Mouse (Mus musculus): ENCODE results near the gene Lars2.

Gene Lars2

GRCm38 (mm10) chr9:123478031-123478585 is 111.4 kb downstream of the Lars2 start:
- peak; percentile 54 for DNase-seq (ENCODE audit: low read depth)

- peak; percentile 79 for DNase-seq (ENCODE audit: low read depth)
Observed at GRCm38 (mm10) chr9:123478586-123479195, 112.0 kb downstream of the Lars2 start, which contains the start of gene Limd1. TSS of gene Limd1 (plus strand) at chr9:123478706.

DNA sequence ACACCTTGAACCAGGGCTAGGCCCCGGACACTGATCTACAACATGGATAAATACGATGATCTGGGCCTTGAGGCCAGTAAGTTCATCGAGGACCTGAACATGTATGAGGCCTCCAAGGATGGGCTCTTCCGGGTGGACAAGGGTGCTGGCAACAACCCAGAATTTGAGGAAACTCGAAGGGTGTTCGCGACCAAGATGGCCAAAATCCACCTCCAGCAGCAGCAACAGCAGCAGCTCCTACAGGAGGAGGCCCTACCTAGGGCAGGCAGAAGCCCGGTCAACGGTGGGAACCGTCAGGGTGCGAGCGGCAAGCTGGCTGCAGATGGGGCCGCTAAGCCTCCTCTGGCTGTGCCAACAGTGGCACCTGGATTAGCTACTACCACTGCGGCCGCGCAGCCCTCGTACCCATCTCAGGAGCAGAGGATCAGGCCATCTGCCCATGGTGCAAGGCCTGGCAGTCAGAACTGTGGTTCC is 112.5 kb downstream of the Lars2 start:
- DNase-seq (ENCODE audit: low read depth), result peak; percentile 31

GRCm38 (mm10) chr9:123479876-123480252 is 113.1 kb downstream of the Lars2 start:
- DNase-seq (ENCODE audit: low read depth), result no peak

- DNase-seq (ENCODE audit: low read depth), result no peak
Observed at GRCm38 (mm10) chr9:123480253-123480921, 113.7 kb downstream of the Lars2 start.

DNA sequence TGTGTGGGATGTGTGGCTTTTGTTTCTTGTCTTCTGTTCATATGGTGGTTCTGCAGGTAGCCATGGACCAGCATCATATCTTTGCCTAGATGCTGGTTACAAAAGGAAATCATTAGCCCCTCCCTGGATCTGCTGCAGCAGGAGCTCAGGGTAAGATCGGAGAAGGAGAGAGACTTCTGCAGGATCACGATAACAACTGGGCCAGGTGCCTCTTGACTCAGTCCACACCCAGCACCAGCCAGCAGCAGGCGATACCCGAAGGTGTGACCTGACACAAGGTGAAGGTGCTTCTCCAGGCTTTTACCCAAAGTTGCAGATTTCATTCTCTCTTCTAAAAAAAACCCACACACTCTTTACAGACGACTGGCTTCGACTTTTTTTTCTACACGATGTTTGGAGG is 114.4 kb downstream of the Lars2 start:
- no peak for DNase-seq (ENCODE audit: low read depth)

DNA sequence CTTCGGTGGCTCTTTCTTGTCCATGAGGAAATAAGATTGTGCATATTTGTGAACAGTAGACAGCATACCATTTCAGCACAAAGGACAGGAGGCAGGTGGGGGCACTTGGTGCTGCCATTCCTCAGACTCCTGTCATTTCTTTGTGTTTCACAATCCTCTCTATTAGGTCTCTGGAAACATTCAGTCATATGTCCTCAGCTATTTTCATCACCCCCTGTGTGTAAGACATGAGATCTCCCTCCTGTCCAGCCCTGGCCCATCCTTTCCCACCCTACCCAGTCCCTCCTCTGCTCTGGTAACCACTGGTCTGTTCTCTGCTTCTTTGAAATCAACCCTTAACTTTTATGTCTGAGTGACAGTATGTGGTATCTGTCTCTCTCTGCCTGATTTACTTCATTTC is 116.9 kb downstream of the Lars2 start:
- no peak for DNase-seq (ENCODE audit: low read depth)

DNA sequence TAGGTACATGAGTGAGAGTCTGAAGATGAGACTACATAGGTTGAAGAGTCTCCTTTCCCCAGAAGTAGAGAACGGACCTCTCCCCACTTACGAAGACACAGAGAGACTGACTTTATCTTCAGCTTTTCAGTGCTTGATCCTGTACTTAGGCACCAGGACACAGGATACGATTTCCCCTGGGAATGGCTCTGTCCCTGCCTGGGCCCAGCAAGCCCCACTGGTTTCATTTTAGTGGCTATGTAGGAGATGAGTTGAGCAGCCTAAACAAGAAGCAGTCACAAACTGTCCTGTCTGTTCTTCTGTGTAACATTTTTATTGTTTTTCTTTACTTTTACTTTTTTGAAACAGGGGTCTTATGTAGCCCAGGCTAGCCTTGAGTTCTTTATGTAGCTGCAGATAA is 118.1 kb downstream of the Lars2 start:
- DNase-seq (ENCODE audit: low read depth), result no peak

DNA sequence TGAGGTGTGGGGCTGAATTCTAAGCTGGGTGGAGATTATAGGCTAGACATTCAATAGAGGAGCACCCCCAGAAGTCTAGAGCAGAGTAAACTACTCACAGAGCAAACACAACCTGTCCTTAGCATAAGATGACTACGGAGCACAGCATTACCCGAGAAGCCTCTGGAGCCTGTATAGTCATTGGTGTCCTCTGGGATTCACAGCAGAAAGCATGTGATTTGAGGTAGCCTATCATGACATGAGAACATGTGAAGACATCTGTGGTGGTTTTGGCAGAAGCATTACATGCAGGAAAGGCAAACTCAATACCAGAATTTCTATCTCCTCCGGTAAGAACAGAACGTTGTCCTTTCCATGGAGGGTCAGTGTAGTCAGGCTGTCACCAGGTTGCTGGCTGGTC is 118.8 kb downstream of the Lars2 start:
- DNase-seq (ENCODE audit: low read depth), result no peak

DNA sequence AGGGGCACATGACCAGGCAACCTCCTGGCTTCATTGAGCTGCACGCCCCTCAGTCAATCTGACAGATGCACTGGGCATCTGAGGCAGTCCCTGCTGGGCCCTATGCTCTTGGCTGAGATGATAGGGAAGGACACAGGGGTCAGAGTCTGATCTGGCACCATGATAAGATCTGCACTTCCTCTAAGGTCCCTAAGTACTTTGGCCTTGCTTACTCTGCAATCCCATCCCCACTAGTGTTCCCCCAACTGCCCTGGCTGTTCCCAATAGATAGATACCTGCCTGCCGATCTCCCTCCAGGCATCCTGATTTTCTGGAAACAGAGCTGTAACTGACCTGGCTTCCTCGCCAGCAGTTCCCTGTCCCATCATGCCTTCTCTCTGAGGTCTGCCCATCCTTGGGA is 119.9 kb downstream of the Lars2 start:
- DNase-seq (ENCODE audit: low read depth), result no peak

GRCm38 (mm10) chr9:123489073-123489472 is 122.3 kb downstream of the Lars2 start:
- DNase-seq (ENCODE audit: low read depth), result no peak

DNA sequence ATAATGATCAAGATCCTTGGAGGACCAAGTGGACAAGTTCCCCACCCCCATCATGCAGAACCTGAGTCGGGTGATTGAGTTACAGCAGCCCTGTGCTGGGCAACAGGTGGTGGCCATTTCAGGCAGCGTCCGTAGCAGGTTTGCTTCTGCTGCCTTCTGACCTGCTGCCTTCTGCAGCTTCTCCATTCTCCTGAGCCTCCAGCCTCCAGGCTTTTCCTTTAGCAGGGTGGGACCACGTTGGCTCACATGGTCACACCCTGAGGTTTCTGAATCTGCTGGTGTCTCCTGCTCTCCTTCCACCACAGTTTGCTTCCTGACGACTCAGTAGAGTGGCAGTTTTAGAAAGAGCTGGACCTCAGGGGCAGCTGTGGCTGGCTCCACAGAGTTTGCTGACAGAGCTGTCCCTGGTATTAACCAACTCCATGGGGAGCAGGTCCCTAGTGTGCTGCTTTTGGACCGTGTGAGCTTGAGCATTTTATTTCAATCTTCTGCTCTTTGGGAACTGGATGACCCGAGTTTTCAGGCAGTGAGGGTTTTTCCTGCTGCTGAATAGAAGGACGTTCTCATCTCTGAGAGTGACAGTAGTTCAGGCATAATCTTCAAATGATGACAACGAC is 123.1 kb downstream of the Lars2 start:
- no peak for DNase-seq (ENCODE audit: low read depth)

GRCm38 (mm10) chr9:123490930-123491329 is 124.2 kb downstream of the Lars2 start:
- no peak for DNase-seq (ENCODE audit: low read depth)

GRCm38 (mm10) chr9:123491917-123492585 is 125.3 kb downstream of the Lars2 start:
- no peak for DNase-seq (ENCODE audit: low read depth)

GRCm38 (mm10) chr9:123496665-123497064 is 129.9 kb downstream of the Lars2 start:
- no peak for DNase-seq (ENCODE audit: low read depth)

GRCm38 (mm10) chr9:123497906-123498305 is 131.2 kb downstream of the Lars2 start:
- DNase-seq (ENCODE audit: low read depth), result no peak

DNA sequence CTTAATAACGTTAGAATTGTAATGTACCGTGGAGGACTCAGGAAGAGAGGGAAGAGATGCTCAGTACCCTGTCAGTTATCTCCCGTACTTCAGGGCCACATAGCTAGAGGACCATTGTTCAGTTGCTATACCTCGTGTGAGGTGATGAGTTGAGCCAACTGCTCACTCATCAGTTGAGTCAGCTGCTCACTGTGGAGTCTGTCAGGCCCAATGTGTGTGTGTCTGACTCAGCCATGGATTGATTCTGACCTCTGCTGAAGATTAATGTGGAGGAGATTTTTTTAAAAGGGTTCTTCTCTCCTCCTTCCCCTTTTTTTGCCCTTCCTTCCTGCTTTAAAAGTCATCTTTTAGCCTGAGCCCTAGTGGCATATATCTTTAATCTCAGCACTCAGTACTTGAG is 133.8 kb downstream of the Lars2 start:
- DNase-seq (ENCODE audit: low read depth), result peak; percentile 49

GRCm38 (mm10) chr9:123503171-123503834 is 136.6 kb downstream of the Lars2 start:
- no peak for DNase-seq (ENCODE audit: low read depth)

DNA sequence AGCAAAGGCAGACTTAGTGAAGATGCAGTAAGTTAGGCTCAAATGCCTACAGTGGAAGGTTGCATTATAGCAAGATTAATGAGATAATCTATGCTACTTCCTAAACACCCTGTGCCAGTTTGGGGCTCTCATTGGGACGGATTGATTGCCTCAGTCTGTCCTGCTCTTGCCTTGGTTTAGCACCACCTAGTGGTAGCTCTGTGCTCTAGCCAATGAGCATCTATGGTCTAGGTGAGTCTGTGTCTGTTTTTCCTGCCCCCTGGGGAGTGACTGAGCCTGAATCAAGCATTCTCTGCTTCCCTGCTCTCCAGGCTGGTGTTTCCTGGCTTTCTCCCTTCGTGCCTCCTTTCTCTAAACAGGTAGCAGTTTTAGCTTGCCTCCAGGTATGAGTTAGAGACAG is 137.6 kb downstream of the Lars2 start:
- DNase-seq (ENCODE audit: low read depth), result peak; percentile 76

DNA sequence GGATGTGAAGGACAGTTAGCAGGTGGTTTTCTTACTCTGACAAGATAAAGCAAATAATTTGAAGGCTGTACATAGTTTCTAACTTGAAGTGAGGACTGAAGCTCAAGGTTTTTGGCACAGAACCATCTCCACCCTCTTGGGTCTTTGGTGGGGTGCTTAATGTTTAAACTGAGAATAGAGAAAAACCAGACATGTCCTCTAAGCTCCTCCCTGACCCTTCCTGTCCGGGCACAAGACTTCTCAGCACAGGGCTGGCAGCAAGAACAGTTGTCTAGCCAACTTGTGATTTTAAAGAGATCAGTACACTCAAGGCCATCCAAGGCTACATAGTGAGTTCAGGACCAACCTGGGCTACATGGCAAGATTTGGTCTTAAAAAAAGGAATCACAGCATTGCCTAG is 138.9 kb downstream of the Lars2 start:
- DNase-seq (ENCODE audit: low read depth), result no peak

GRCm38 (mm10) chr9:123506270-123507146 is 139.8 kb downstream of the Lars2 start:
- no peak for DNase-seq (ENCODE audit: low read depth)

Data from NIH3T3 (cell line).